Mouse (Mus musculus) liver, postnatal 0 days (tissue): ENCODE results near the gene Grin3a.

ENCODE experiments used
- CTCF ChIP-seq: sonication (generic); IDR thresholded peaks from 2 replicates; pipeline ENCODE4 v1.5.1; 2016; ENCODE audit warnings: antibody characterized with exemption, low read depth
- EP300 ChIP-seq: IDR thresholded peaks from 2 replicates; pipeline ENCODE4 v1.6.1; 2016; ENCODE audit warnings: antibody characterized with exemption, low read depth, mild to moderate bottlenecking

DNA sequence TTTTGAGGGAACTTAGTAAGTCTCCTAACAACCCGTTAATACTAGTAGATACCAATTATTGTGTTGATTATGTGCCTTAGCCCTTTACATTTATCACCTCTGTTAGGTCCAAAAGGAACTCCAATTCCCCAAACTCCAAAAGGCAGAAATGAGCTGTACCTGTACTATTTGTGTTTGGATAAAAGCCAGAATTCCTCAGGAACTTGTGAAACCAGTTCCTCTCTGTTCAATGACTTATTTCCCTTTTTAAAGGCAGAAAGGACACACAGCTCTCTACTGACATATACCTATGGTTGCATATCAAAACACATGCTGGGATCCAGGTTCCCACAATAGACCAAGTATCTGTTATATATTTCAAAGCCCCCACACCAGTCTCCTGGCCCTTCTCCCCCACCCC lies 106.0 kb downstream of the Grin3a start:
- TF ChIP-seq CTCF (no peak), EP300 (no peak)
